Mouse (Mus musculus) kidney, postnatal 0 days (tissue): ENCODE measurements around the gene Nwd2. TPM values are rescaled to one million over a fixed set of nuclear protein-coding genes. Genes with fewer than 3 reads are reported as not detected.

ENCODE experiments used
- ATAC-seq: fragments of 200-750 bp; cut with Nextera tagmentation; replicated peaks from 2 replicates; pipeline ENCODE4 v1.8.0; 2017; ENCODE audit warnings: low read depth, moderate number of reproducible peaks, moderate TSS enrichment, moderate library complexity; ENCODE audit not compliant: low FRiP score
- DNase-seq: peaks from one replicate; pipeline ENCODE4 v3.0.0-alpha.2; 2016; ENCODE audit warnings: low spot score
- H3K27ac ChIP-seq: fragments of 300-500 bp; sonication (generic); 2 replicates; pipeline ENCODE4 v1.5.1; 2014; ENCODE audit warnings: mild to moderate bottlenecking
- H3K27me3 ChIP-seq: fragments of 300-500 bp; sonication (generic); 2 replicates; pipeline ENCODE4 v1.6.1; 2014; ENCODE audit warnings: low read length, mixed read lengths; ENCODE audit not compliant: insufficient read depth
- H3K36me3 ChIP-seq: fragments of 300-500 bp; sonication (generic); 2 replicates; pipeline ENCODE4 v1.6.1; 2014; ENCODE audit warnings: low read length, mixed read lengths; ENCODE audit not compliant: insufficient read depth
- H3K4me1 ChIP-seq: fragments of 300-500 bp; sonication (generic); replicated peaks from 2 replicates; pipeline ENCODE4 v1.6.1; 2014; ENCODE audit warnings: antibody characterized with exemption, low read length, mixed read lengths; ENCODE audit not compliant: insufficient read depth
- H3K4me2 ChIP-seq: fragments of 300-500 bp; sonication (generic); 2 replicates; pipeline ENCODE4 v1.6.1; 2014; ENCODE audit warnings: mild to moderate bottlenecking, low read length, moderate library complexity, mixed read lengths
- H3K4me3 ChIP-seq: fragments of 300-500 bp; sonication (generic); replicated peaks from 2 replicates; pipeline ENCODE4 v1.5.1; 2014; ENCODE audit warnings: low read depth, low read length
- H3K9ac ChIP-seq: fragments of 300-500 bp; sonication (generic); 2 replicates; pipeline ENCODE4 v1.6.1; 2014; ENCODE audit warnings: low read depth, low read length
- H3K9me3 ChIP-seq: fragments of 300-500 bp; sonication (generic); replicated peaks from 2 replicates; pipeline ENCODE4 v1.6.1; 2016; ENCODE audit warnings: low read length, inconsistent platforms, mixed read lengths
- CTCF ChIP-seq: IDR thresholded peaks from 2 replicates; pipeline ENCODE4 v1.5.1; 2016; ENCODE audit warnings: antibody characterized with exemption, low read depth, mild to moderate bottlenecking, moderate library complexity
- whole genome bisulfite sequencing: fragments of 180-500 bp; shearing (Covaris S2); extraction: QIAGEN DNeasy Blood & Tissue Kit; methylation state at CpG from one replicate; pipeline ENCODE4 v1.1.7; 2014; 5-methylcytosine and 5-hydroxymethylcytosine counted together
- polyA plus RNA-seq: library from polyadenylated mRNA; unstranded; fragments of >200 nt; fragmentation: Nextera tagmentation; extraction: Ambion mirVana; gene quantifications from 2 replicates; pipeline ENCODE4 v1.2.1, GENCODE M21; 2015

The Nwd2 gene
- polyA plus RNA-seq, 1 experiment from 2014 or later = 0.43 TPM

DNA sequence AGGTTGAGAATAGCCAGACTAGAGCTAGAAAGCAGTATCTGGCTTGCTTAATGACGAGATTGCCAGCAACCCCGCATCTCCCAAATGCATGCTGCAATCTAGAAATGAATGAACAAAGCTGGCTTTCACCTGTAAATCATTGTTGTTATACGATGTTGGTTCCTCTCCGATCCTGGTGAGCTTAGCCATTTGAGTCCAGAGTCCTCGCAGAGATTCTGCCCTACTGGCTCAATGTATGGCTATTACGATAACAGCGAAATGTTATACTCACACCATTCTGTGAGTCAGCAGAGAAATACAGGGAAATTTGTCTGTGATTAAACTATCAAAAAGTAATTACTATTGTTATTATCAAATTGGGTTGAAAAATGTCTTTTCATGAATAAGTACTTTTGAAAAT is 167.7 kb downstream of the Nwd2 start:
- 64% methylated on average over 7 of the region's 7 CpGs for WGBS
- H3K9me3 ChIP-seq = no peaks in the 10 kb centered on the region

DNA sequence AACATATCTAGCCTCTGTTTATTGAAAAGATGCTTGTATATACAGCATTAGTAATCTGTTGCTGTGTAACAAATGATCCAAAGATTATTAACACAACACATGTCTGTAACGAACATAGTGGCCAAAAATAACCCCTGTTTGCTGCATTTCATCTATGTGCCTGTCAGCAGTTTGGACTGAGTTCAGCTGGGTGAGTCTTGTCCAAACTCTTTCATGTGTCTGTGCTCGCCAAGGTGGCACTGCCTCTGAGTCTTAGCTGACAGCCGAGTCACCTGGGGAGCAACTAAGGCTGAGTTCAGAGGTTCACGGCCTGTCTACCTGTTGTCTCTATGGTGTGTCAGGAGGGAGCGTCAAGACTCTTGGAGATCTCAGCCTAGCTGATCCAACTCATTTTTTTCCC is 168.4 kb downstream of the Nwd2 start:
- Histone ChIP-seq H3K4me3 (no peak overlapping the region), H3K9ac (no peak overlapping the region), H3K27ac (0 out of 2 replicates have a peak overlapping the region, but pooled peaks have one; percentile 21), H3K4me2 (no peak overlapping the region), H3K36me3 (no peaks in the 10 kb centered on the region), H3K4me1 (peaks cover 6% of the 10 kb centered on the region; the same call in 1 of the 2 replicates), H3K9me3 (no peaks in the 10 kb centered on the region), H3K27me3 (no peaks in the 10 kb centered on the region)
- ATAC-seq (peak; percentile 52; the same call in 1 of the 2 replicates), DNase-seq (no peak)
- TF ChIP-seq CTCF = no peak
- 62% methylated on average over 5 of the region's 5 CpGs for WGBS

More for the DNA sequence above, 167.7 kb downstream of the Nwd2 start:
- no peak overlapping the region for H3K9ac ChIP-seq
- H3K4me1 ChIP-seq = peaks cover 6% of the 10 kb centered on the region; the same call in 1 of the 2 replicates
- no peak overlapping the region for H3K4me3 ChIP-seq
- no peak overlapping the region for H3K4me2 ChIP-seq
- no peaks in the 10 kb centered on the region for H3K36me3 ChIP-seq
- H3K27ac ChIP-seq = no peak overlapping the region
- H3K27me3 ChIP-seq = no peaks in the 10 kb centered on the region
- TF ChIP-seq CTCF = no peak
- ATAC-seq (no peak), DNase-seq (no peak)

DNA sequence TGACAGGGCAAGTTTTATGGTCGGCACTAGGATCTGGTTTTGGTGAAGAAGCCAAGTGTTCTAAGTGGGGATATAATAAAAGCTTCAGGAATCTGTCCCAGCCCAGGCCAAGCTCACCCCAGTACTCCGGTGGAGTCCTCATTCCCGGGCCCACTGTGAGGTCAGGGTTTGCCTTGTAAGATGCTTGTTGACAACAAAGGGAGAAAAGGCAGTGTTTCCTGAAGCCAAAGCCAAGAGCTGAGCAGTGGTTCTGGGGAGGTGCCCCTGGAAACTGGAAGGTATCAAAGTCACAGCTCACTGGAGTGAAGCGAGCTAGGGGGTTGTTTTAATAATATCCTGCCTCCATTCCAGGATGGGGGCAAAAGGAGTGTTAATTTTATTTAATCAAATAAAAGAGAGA is 170.1 kb downstream of the Nwd2 start:
- no peak overlapping the region for H3K9ac ChIP-seq
- no peaks in the 10 kb centered on the region for H3K27me3 ChIP-seq
- no peak overlapping the region for H3K4me3 ChIP-seq
- peak overlapping the region; percentile 51; the same call in 1 of the 2 replicates for H3K27ac ChIP-seq
- H3K4me2 ChIP-seq = no peak overlapping the region
- whole genome bisulfite sequencing = 11% methylated on average over 4 of the region's 4 CpGs
- no peaks in the 10 kb centered on the region for H3K9me3 ChIP-seq
- ATAC-seq (no peak), DNase-seq (peak; percentile 61)
- no peak for TF ChIP-seq CTCF
- H3K36me3 ChIP-seq = no peaks in the 10 kb centered on the region
- H3K4me1 ChIP-seq = peaks cover 9% of the 10 kb centered on the region; the same call in 1 of the 2 replicates

DNA sequence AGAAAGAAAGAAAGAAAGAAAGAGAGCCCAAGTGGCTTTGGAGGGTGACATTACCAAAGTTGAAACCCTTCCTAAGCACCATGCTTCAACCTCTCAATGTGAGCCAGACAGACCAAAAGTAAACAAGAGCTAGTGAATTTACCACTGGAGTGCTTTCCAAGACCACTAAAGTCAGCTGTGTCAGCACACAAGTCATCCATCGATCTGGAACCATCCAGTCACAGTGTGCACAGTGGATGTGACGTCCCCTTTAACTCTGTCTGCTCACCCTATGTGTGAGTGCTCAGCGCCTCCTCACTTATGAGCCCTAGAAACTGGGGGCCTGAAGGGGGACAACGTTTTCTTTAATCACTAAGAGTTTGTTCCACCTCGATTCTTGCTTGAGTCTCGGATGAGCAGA is 170.6 kb downstream of the Nwd2 start:
- H3K27ac ChIP-seq = peak overlapping the region; percentile 70; the same call in 1 of the 2 replicates
- no peak overlapping the region for H3K9ac ChIP-seq
- H3K4me2 ChIP-seq = no peak overlapping the region
- peak; percentile 34; the same call in 1 of the 2 replicates for ATAC-seq
- 41% methylated on average over 6 of the region's 6 CpGs for WGBS
- H3K27me3 ChIP-seq = no peaks in the 10 kb centered on the region
- H3K36me3 ChIP-seq = no peaks in the 10 kb centered on the region
- no peaks in the 10 kb centered on the region for H3K9me3 ChIP-seq
- no peak for TF ChIP-seq CTCF
- H3K4me3 ChIP-seq = no peak overlapping the region
- peaks cover 9% of the 10 kb centered on the region; the same call in 1 of the 2 replicates for H3K4me1 ChIP-seq
- DNase-seq = no peak

DNA sequence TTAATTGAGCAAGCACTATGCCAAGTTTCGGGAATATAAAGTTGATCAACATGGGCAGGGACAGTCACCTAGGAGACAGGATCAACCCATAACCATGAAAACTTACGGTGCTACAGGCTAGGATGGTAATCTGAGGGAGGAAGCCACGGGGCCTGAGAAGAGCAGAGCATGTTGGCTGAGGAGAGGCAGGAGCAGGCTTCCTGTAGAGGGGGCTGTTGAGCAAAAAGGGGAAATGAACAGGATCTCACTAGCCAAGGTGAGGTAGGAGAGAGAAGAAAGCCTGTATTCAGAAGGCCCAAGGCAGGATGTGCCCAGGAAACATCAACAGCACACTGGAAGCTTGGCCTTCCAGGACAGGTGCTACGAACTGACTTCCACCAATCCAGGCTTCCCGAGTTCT is 172.3 kb downstream of the Nwd2 start:
- no peak for DNase-seq
- Histone ChIP-seq H3K27ac (no peak overlapping the region), H3K4me3 (no peak overlapping the region), H3K27me3 (no peaks in the 10 kb centered on the region), H3K4me1 (peaks cover 9% of the 10 kb centered on the region; the same call in 1 of the 2 replicates), H3K4me2 (no peak overlapping the region), H3K9me3 (no peaks in the 10 kb centered on the region), H3K9ac (no peak overlapping the region), H3K36me3 (no peaks in the 10 kb centered on the region)
- WGBS = 84% methylated on average over 5 of the region's 5 CpGs
- no peak; the same call in 1 of the 2 replicates for TF ChIP-seq CTCF
- no peak for ATAC-seq

DNA sequence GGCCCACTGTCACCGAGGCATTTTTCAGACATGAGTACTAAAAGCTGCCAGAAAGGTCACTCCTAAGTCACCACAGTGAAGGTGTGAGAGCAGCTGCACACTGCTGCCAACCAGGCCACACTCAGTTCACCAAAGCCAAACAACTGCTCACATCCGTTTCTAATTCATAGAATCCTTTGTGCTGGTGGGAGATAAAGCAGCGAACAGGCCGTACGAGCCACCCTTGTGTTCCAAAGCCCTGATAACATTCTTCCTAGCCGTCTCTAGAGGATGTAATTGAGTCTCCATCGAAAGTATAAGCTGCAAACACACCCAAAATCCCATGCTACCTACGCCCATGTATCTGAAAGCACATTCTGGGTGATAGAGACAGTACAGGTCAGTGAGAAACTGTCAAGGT is 173.0 kb downstream of the Nwd2 start:
- Histone ChIP-seq H3K9ac (no peak overlapping the region), H3K27me3 (no peaks in the 10 kb centered on the region), H3K9me3 (no peaks in the 10 kb centered on the region), H3K4me2 (no peak overlapping the region), H3K36me3 (no peaks in the 10 kb centered on the region), H3K27ac (no peak overlapping the region), H3K4me3 (no peak overlapping the region), H3K4me1 (peaks cover 11% of the 10 kb centered on the region; the same call in 1 of the 2 replicates)
- DNase-seq = no peak
- 68% methylated on average over 8 of the region's 8 CpGs for WGBS
- ATAC-seq = no peak
- TF ChIP-seq CTCF = no peak
